Mouse (Mus musculus) urinary bladder, postnatal 25 days (tissue): ENCODE results near the gene Hal.
A peak's percentile ranks its signal among the peaks of the same experiment; 100 is the strongest.
"Not testable (repeated sequence)": the region's sequence is repeated elsewhere in the genome, so short reads cannot be mapped to it uniquely, and the experiment has no call there.

Experiments used
- DNase-seq: peaks from one replicate; pipeline ENCODE4 v3.0.0; 2022; ENCODE audit warnings: low spot score

The Hal gene

DNA sequence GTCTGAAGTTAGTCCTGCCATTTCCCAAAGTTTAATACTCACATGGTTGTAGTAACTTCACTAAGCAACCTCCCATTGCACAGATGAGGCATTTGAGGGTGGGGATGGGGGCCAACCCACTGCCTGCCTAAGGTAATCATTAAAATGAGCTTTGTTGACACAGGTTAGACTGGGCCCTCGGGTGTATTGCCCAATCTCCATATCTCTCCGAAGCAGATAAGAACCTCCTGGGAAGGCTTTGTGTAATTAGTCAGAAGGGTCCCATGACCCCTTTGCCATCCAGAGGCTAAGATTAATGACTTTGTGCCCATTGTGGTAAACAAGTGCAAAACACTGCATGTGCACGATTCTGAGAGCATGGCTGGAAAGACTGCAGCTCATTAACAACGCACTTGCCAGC is 29.2 kb downstream of the Hal start:
- DNase-seq, result no peak

DNA sequence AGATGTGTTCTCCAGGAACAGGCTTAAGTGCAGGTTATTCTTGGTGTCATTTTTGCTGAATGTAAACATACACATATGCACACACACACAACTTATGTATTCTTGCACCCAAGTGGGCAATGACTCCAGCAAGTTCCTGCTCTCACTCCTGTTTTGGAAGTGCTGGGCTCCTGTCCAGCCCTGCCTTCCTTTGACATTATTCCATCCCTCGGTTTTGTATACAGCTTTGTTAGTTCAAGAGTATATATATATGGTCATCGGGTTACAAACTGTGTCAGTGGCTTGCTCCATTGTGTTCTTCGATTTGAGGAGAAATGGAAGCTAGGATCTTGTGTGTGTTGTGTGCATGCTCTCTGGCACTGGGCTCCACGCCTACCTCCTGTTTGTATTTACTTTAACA is 29.6 kb downstream of the Hal start:
- no peak for DNase-seq

DNA sequence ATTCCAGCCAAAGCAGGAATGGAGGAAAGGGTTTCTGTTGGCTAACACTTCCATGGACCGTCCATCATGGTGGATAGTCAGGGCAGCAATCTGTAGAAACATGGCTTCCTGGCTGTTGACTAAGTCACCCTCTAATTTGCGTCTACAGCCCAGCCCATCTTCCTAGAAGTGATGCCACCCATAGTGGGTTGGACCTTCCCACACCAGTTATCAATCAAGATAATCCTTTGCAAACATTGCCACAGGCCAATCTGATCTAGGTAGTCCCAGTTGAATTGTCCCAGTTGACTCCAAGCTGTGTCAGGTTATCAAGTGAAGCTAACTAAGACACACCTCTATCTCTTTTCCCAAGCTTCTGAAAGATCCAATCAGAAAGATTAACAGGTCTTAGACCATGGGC is 30.1 kb downstream of the Hal start:
- DNase-seq, result no peak

DNA sequence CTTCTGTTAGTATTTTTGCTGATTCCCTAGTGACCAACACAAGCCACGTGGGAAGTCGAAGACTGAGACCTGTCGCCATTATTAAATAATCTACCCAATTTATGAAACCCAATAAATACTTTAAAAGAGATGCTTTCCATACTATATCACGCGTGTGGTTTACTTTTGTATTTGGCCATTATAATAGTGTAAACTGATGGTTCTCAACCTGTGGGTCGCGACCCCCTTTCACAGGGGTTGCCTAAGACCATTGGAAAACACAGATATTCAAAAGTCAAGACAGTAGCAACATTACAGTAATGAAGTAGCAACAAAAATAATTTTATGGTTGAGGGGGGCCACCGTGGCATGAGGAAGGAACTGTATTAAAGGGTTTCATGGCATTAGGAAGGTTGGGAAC is 30.6 kb downstream of the Hal start:
- DNase-seq, result no peak

DNA sequence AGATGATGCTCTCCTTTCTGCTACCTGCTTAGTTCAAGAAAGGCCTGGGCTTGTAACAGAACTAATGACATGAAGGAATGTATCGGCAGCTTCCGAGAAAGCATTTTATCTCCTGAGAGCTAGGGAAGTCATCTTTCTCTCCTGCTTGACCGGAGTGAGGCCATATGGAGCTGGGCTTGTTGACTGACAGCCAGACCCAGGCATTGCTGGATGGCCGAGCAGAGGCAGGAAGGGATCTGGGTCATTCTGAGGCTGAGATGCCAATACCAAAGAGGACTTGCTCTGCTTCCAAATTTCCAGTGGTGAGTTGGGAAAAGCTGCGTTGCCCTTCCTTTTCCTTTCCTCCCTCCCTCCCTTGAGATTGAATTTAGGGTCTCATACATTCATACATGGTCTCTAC is 31.2 kb downstream of the Hal start:
- no peak for DNase-seq

DNA sequence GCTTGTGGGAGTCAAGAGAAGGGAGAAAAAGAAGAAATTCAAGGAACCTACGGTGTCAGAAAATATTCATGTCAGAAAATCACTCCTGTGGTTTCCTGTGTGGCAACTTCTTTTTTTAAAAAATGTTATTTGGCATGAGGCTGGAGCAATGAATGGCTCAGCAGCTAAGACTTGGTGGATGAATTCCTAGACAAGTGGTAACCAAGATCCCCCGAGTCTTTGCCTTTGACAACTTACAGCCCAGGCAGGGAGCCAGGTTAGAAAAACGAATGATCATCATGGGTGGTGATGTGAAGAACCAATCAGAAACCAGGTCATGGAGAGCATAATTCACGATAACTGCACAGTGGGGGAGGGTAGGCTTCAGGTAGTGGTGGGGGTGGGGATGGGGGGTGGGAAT is 32.4 kb downstream of the Hal start:
- no peak for DNase-seq

DNA sequence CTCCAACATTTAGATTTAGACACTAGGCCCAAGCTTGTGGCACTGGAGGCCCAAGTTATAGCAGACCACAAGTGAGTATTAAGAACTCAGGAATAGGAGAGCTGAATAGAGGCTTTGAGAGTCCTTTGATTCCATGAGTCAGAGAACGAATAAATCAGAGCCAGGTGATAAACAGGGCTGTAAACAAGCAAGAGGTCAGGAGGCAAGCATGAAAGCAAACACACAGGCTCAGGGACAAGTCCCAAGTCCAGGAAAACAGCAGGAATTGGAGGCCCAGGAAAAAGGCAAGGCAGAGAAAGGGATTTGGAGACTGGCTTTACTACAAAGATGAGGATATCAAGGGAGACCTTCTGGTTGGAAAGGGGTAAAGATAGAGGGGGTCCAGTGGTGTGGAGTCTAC is 36.8 kb downstream of the Hal start:
- DNase-seq, result no peak

DNA sequence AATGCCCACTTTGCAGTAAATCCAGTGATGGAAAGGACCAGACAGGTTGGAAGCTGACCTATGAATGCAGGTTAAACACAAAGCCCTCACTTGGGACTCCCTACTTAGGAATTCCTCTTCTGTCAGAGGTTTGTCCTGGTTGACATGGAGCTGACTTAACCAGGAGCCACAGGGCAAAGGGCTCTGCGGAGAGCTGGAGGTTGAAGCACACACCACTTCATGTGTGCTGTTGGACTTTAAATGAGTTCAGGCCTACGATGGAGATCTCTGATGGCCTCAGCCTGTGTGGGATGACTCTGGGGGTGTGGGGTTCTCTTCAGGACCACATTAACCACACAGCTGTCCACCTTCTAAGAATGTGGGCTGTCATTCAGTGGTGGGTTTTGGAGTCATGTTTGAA is 49.7 kb downstream of the Hal start:
- DNase-seq, result no peak

DNA sequence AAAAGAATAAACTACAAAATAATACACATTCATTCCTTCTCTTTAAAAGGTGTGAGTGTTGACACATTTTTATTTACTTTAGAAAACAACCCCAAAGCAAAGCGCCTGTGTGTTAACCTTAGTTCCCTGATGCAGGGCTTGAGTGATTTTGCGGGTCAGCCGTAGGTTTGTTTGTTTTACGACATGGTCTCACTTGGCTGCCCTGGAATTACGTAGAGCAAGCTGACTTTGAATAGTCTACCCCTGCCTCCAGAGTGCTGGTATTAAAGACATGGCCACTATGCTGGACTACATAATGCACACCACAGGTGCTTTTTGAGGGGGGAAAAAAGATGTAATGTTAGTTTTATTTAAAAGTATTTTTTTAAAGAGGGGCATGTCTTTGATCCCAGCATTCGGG is 50.2 kb downstream of the Hal start:
- no peak for DNase-seq

DNA sequence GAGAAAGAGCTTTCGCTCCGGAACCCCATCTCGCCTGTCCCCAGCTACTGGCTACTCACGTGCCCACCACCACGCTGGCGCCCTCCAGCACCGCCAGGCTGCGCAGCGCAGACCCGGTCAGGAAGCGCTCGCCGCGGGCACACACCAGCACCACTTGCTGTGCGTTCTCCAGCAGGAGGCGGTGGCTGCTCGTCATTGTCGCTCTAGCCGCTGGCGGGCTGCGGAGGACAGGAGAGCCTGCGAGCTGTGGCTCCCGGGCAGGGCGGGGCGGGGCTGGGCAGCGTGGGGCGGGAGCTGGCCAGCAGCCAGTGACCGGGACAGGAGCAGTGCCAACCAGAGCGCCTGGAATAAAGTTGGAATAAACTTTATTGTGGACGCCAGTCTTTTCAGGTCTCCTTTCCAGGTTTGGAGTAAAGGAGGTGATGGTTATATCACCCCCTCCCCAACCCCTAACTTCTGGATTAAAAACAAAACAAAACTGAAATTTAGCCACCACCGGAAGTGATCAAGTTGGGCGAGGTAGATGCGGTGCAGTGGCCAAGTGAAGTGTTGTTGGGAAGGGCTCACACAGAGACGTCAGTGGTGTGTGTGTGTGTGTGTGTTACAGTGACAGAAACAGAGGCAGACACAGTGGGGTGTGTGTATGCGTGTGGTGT is 51.3 kb downstream of the Hal start, which contains the start of gene Amdhd1:
Amdhd1 (minus strand) TSS at position 259 of the 656 bp plus-strand sequence.
- DNase-seq, result peak; percentile 63

DNA sequence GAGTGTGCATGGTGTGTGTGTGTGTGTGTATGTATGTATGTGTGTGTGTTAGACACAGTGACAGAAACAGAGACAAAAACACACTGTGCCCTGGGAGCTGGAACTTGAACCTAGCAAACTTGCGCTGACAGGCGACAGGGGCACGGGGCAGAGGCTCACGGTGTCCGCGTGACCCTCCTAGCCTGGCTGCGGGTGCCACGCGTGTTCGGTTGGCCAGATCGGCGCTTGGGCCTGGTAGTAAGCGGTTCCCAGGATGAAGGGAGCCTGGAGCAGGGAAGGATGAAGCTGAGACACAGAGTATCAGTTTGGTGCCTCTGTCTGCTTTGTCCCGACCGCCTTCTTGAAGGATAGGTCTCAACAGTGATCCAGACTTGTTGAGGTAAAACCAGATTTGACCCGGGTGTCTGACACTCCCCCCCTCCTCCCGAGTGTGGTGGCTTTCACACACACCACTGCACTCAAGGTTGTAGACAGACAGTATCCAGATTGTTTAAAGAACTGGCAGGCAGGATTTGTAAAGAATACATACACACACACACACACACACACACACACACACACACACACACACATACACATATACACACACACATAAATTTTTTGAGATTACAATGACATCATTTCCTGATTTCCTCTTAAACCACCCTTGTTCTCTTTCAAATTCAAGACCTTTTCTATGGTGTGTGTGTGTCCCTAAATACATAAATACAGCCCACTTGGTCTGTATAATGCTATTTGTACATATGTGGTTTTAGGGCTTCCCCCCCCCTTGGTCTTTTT is 52.1 kb downstream of the Hal start, which contains the start of gene Ccdc38:
Ccdc38 (plus strand) TSS at position 202 of the 780 bp plus-strand sequence.
- DNase-seq, result no peak

DNA sequence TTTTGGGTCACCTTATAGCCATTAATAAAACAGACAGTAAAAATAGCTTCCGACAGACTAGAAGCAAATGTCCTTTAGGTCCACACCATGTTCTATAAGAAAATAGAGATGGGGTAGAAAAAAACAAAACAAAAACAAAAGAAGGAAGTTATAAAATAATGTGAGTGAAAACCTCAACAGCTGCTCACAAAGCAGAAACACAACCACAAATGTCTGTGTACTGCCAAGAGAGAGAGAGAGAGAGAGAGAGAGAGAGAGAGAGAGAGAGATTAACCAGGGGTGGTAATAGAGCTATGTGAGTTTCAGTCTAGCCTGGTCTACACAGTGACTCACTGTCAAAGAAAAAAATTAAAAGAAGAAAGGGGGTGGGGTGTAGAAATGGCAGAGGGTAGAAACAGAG is 53.0 kb downstream of the Hal start:
- no peak for DNase-seq

DNA sequence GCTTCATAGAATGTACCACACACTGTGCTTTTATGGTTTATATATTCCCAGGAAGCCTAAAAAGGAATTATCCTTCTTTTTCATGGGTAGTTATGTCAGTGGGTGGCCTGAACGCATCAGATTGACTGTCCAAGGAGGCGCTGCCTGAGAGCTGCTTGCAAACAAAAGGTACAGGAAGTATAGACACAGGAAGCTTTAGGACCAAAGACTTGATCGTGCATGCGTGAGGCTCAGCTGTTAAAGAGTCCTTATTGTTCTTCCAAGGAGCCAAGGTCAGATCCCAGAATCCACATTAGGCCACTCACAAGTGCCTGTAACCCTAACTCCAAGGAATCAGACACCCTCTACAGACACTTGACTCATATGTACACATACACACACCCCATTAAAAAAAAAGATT is 53.8 kb downstream of the Hal start:
- no peak for DNase-seq

DNA sequence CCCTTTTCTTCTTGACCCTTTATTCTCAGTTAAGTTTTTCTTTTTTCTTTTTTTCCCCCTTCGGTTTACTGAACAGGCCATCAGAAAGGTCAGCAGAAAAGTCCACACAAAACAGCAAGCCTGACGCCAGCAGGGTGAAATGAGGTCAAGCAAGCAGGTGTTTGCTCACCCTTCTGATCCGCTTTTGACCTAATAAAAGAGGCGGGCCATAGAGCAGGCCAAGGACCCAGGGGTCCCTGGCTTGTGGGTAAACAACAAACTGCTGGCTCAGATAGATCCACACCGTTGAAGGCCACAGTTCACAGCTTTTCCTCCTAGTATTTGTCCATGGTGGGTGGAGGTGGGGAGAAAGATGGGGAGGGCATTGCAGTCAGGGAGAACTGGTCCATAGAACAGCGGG is 54.6 kb downstream of the Hal start:
- no peak for DNase-seq

DNA sequence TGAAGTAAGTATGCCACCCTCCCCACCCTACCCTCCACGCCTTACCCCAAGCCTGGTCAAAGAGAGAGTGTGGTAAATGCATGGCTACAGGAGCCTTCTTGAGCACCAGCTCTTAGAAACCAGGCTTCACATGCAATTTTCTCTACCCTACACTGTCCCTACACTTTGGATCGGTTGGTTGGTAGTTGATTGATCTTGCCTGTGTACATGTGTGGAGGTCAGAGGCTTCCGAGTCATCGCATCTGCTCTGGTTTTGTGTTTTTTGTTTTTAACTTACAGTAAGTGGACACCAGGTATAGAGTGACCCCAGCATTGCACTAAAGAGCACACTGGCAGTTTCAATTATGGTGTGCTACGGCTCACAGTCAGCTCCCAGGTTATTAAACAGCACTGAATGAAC is 55.6 kb downstream of the Hal start:
- DNase-seq, result no peak

DNA sequence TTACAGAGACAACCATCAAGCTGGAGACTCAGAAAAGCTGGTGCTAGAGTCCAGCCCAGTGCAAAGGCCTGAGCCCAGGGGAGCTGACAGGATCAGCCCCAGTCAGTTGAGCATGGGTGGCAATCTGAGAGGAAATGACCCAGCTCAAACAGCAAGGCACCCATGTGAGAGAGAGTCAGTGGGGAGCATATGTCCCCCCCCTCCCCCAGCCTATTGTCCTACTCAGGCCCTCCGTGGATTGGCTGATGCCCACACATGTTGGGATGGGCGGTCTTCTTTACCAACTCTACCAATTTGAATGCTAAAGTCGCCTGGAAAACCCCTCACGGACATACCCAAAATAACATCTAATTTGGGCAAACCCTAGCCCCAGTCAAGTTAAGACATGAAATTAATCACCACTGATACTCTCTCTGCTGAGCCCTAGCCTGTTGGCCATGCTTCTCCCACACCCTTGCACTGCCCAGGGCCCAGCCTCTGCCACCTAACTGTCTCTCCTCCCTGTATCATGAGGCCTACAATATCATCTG is 59.2 kb downstream of the Hal start:
- no peak for DNase-seq

DNA sequence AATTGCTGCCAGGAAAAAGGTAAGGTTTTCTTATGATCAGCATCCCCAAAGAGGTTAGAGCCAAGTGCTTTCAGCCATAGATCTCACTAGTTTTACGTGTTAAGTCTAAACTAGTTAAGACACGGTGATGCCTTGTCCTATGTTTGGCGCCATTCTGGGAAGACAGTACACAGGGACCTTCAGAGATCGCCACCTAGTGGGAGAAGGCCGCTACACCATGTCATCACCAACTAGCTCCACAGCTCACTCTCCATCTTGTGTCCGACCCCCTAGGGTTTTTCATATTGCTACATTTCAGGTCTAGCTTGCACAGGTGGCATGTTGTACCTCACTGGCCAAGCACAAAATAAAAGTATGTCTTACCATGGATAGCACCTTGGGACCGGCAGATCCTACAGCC is 60.4 kb downstream of the Hal start:
- DNase-seq, result peak; percentile 70

DNA sequence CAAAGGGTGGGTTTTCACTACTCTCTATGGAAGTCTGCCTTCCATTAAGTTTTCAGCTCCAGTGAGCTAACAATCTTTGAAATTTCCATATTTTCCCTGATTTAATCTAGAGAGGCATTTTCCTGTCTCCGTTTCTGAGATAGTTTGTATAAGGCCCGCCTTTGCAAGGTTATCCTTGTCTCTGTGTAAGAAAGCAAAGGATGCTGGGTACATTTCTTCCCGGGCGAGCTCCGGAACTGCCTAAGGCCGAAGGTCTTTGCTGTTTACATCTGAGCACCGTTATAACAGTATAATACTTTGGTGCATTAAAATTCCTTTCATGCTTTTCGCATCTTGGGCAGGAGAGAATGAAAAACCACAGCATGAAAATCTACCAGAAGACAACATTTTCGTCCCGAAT is 61.3 kb downstream of the Hal start:
- no peak for DNase-seq

DNA sequence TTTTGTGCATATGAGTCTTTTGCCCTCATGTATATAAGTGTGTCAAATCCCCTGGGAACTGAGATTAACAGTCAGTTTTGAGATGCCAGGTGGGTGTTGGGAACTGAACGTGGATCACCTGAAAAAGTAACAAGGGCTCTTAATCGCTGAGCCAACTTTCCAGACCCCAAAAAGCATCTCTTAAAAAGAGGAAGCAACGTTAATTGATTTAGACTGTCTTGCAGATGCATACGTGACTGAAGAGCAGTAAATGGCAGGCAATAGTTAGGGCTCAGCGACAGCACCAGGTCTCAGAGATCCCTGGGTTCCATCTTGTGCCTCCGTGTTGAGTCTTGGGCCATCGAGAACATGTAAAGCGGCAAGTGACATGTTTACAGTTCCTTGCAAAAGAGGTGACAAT is 64.0 kb downstream of the Hal start:
- no peak for DNase-seq

DNA sequence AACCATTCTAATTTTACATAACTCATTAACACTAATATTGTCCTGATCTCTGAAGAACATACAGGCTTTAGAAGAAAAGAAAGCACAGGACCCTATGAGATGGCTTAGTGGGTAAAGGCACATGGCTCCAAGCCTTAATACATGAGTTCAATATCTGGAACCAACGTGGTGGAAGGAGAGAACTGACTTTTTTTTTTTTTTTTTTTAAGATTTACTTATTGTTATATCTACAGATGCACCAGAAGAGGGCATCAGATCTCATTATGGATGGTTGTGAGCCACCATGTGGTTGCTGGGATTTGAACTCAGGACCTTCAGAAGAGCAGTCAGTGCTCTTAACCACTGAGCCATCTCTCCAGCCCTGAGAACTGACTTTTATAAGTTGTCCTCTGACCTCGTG is 69.4 kb downstream of the Hal start:
- DNase-seq, result not testable (repeated sequence)

DNA sequence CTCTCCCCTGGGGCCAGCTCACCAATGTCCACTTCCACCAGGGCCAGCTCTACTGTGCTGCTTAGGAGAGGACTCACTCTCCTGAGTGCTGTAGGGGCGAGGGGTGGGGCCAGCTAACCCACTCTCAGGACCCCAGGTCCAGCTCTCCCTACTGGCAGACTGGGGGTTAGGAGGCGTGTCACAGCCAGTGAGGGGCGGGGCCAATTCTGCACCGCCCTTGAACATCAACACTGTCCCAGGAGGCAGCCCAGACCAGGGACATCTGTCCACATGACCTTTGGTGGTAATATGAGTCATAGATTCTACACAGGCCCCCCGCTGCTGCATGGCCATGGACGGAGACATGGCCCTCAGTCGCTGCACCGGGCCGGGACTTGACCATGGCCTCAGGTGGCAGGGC is 71.2 kb downstream of the Hal start:
- DNase-seq, result no peak

DNA sequence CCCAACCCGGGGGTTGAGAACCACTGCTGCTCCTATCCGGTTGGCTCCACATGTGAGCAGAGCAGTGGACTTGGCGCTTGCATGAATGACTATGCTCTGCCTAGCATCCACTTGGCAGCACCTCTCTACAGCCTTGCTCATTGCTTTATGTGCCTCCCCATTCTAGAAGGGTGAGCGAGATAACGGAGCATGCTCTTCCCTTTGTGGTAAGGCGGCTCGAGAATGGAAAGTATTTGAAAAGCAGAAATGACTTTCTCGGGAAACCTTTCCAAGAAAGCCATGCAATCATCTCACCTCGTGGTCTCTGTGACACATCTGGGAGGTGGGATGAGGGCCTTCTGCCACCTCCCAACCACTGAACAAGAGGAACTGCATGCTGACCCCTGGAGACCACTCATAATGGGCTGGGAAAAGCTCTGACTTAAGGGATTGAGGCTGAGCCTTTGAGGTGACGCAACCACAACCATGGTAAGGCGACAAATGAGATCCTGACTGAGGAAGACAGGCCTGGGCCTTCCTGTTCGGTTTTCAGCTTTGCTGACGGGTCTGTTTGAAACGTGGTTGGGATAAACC is 76.0 kb downstream of the Hal start:
- no peak for DNase-seq

DNA sequence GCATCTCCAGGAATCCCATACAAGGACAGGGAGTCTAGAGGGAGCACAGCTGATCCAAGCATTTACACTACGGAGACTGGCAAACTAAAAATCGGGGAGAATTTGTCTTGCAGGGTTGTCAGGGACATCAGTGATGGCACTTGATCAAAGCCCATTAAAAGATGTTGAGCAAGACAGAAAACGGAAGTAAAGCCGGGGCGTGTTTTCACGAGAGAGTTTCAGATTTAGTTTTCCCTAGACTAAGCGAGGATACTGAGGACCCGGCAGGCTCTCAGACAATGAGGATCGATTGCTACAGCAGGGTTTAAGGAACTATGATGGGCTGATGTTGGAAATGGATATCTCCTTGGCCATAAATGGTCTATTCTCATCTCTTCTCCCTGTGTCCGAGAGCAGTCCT is 78.5 kb downstream of the Hal start:
- no peak for DNase-seq
